In genomic region chr2:51934574-51935334, GRCm38 (mm10) we compare ENCODE assay signal across 8 mouse cellular contexts. TPM values are rescaled to one million over a fixed set of nuclear protein-coding genes. Genes with fewer than 3 reads are reported as not detected.
DNase-seq lines count a peak whose midpoint lies in the region; ATAC-seq and TF ChIP-seq lines count a peak whose summit lies in the region.

TSS of gene Rbm43 (minus strand) at chr2:51935163.

- no peaks in the 10 kb centered on the region for H3K9me3 ChIP-seq in embryonic facial prominence, embryonic 14.5 days (ENCODE audit: control insufficient read depth, low read length)
- H3K9me3 ChIP-seq in limb, embryonic 12.5 days, result no peaks in the 10 kb centered on the region
- H3K9me3 ChIP-seq in midbrain, embryonic 14.5 days (ENCODE audit: control insufficient read depth, low read length), result no peaks in the 10 kb centered on the region

- H3K4me3 ChIP-seq in bone marrow, adult 2 months (replicated peaks; ENCODE audit: control insufficient read depth, low read depth, low read length), result peak within 1 kb of the TSS; percentile 70
- peak within 1 kb of the TSS; percentile 45 for H3K4me3 ChIP-seq in embryonic facial prominence, embryonic 14.5 days (ENCODE audit: low read depth, low read length)
- H3K4me3 ChIP-seq in kidney, adult 2 months (ENCODE audit: insufficient read depth, low read depth, low read length), result peak within 1 kb of the TSS; percentile 80
- peak within 1 kb of the TSS; percentile 56 for H3K4me3 ChIP-seq in limb, embryonic 12.5 days (replicated peaks)
- H3K4me3 ChIP-seq in midbrain, embryonic 14.5 days (replicated peaks; ENCODE audit: low read depth, low read length), result peak within 1 kb of the TSS; percentile 43

- TF ChIP-seq CTCF in bone marrow, adult 2 months (IDR thresholded peaks at IDR 0.05; ENCODE audit: control insufficient read depth, insufficient read depth, low read length), result no peak
- no peak for TF ChIP-seq CTCF in kidney, adult 2 months (conservative IDR thresholded peaks at IDR 0.05; ENCODE audit: insufficient read depth, insufficient read length, low read depth, low read length)

- H3K4me2 ChIP-seq in embryonic facial prominence, embryonic 14.5 days (ENCODE audit: low read depth, low read length), result peak within 1 kb of the TSS; percentile 86
- H3K4me2 ChIP-seq in limb, embryonic 12.5 days, result peak within 1 kb of the TSS; percentile 76
- peak within 1 kb of the TSS; percentile 90 for H3K4me2 ChIP-seq in midbrain, embryonic 14.5 days (ENCODE audit: low read length)

- H3K4me1 ChIP-seq in bone marrow, adult 2 months (ENCODE audit: control insufficient read depth, insufficient read depth, low read length), result peaks cover 7% of the 10 kb centered on the region
- peaks cover 4% of the 10 kb centered on the region; the same call in 1 of the 2 replicates for H3K4me1 ChIP-seq in embryonic facial prominence, embryonic 14.5 days (ENCODE audit: control insufficient read depth, insufficient read depth, low read length)
- no peaks in the 10 kb centered on the region; the same call in 1 of the 2 replicates for H3K4me1 ChIP-seq in kidney, adult 2 months (ENCODE audit: control insufficient read depth, insufficient read depth, low read length)
- peaks cover 12% of the 10 kb centered on the region for H3K4me1 ChIP-seq in limb, embryonic 12.5 days (replicated peaks)
- no peaks in the 10 kb centered on the region for H3K4me1 ChIP-seq in midbrain, embryonic 14.5 days (ENCODE audit: control insufficient read depth, insufficient read depth, low read length)

- peak within 1 kb of the TSS; percentile 96 for H3K27ac ChIP-seq in bone marrow, adult 2 months (ENCODE audit: control insufficient read depth, insufficient read depth, low read depth, low read length, poor library complexity)
- H3K27ac ChIP-seq in embryonic facial prominence, embryonic 14.5 days (replicated peaks; ENCODE audit: low read depth, low read length), result peak within 1 kb of the TSS; percentile 70
- 0 out of 2 replicates have a peak within 1 kb of the TSS, but pooled peaks have one; percentile 24 for H3K27ac ChIP-seq in kidney, adult 2 months (ENCODE audit: insufficient read depth, low read depth, low read length)
- peak within 1 kb of the TSS; percentile 56 for H3K27ac ChIP-seq in limb, embryonic 12.5 days
- H3K27ac ChIP-seq in midbrain, embryonic 14.5 days (replicated peaks; ENCODE audit: low read depth, low read length), result no peak within 1 kb of the TSS

- under 1% methylated on average over 48 of the region's 48 CpGs for WGBS in bone marrow, adult 2 months
- WGBS in embryonic facial prominence, embryonic 14.5 days, result 2% methylated on average over 40 of the region's 48 CpGs
- WGBS in kidney, adult 2 months, result under 1% methylated on average over 48 of the region's 48 CpGs
- WGBS in limb, embryonic 12.5 days, result 1% methylated on average over 48 of the region's 48 CpGs
- WGBS in midbrain, embryonic 14.5 days, result 2% methylated on average over 48 of the region's 48 CpGs

- peak; percentile 83 for ATAC-seq in embryonic facial prominence, embryonic 14.5 days (ENCODE audit: low read depth)
- ATAC-seq in limb, embryonic 12.5 days (ENCODE audit: insufficient number of reproducible peaks, insufficient read depth, low FRiP score, low TSS enrichment, low read depth), result peak; percentile 64; the same call in 1 of the 2 replicates
- peak; percentile 79 for ATAC-seq in midbrain, embryonic 14.5 days (ENCODE audit: low FRiP score, low TSS enrichment)

- DNase-seq in A20 (ENCODE audit: low read depth, low spot score), result peak; percentile 95
- peak; percentile 87 for DNase-seq in embryonic facial prominence, embryonic 14.5 days (ENCODE audit: low spot score)
- peak; percentile 84 to 85 for DNase-seq in heart, adult 18-20 months
- peak; percentile 80 for DNase-seq in kidney, adult 2 months
- peak; percentile 85 for DNase-seq in midbrain, embryonic 14.5 days
- peak; percentile 74 to 76 for DNase-seq in spleen, adult 18-20 months

- peak; percentile 37; the same call in 1 of the 2 replicates for TF ChIP-seq POLR2A in bone marrow, adult 2 months (IDR thresholded peaks at IDR 0.05; ENCODE audit: borderline replicate concordance, control insufficient read depth, low read depth, low read length)
- no peak for TF ChIP-seq POLR2A in kidney, adult 2 months (IDR thresholded peaks at IDR 0.05; ENCODE audit: low read depth, low read length)

- no peaks in the 10 kb centered on the region for H3K27me3 ChIP-seq in embryonic facial prominence, embryonic 14.5 days (replicated peaks; ENCODE audit: control insufficient read depth, insufficient read depth, low read length)
- H3K27me3 ChIP-seq in kidney, adult 2 months (replicated peaks; ENCODE audit: control insufficient read depth, insufficient read depth, low read length), result no peaks in the 10 kb centered on the region
- peaks cover 7% of the 10 kb centered on the region; the same call in 1 of the 2 replicates for H3K27me3 ChIP-seq in limb, embryonic 12.5 days
- no peaks in the 10 kb centered on the region for H3K27me3 ChIP-seq in midbrain, embryonic 14.5 days (ENCODE audit: control insufficient read depth, insufficient read depth, low read length)

- no peaks in the 10 kb centered on the region for H3K36me3 ChIP-seq in embryonic facial prominence, embryonic 14.5 days (ENCODE audit: control insufficient read depth, insufficient read depth, low read length)
- no peaks in the 10 kb centered on the region for H3K36me3 ChIP-seq in kidney, adult 2 months (ENCODE audit: control insufficient read depth, insufficient read depth, low read length)
- no peaks in the 10 kb centered on the region for H3K36me3 ChIP-seq in limb, embryonic 12.5 days
- H3K36me3 ChIP-seq in midbrain, embryonic 14.5 days (ENCODE audit: control insufficient read depth, insufficient read depth, low read length), result no peaks in the 10 kb centered on the region

- peak within 1 kb of the TSS; percentile 57 for H3K9ac ChIP-seq in embryonic facial prominence, embryonic 14.5 days (ENCODE audit: low read depth, low read length)
- peak within 1 kb of the TSS; percentile 69 for H3K9ac ChIP-seq in limb, embryonic 12.5 days (replicated peaks)
- H3K9ac ChIP-seq in midbrain, embryonic 14.5 days (replicated peaks; ENCODE audit: low read length), result peak within 1 kb of the TSS; percentile 44

RNA-seq across cellular contexts. Expression of gene Rbm43, which starts in this region (rescaled TPM):
- polyA plus RNA-seq in bone marrow, adult 2 months (2011; ENCODE audit: insufficient read depth, insufficient read length, low replicate concordance, missing spikeins), result 20.0 and 26.1 TPM in 2 replicates
- polyA plus RNA-seq in embryonic facial prominence, embryonic 14.5 days (2014; fragmentation: Nextera tagmentation; extraction: Ambion mirVana), result 12.6 and 14.3 TPM in 2 replicates
- total RNA-seq in heart, adult 18-20 months (2021), result 1 to 10 TPM; 4.0 to 5.2 TPM
- polyA plus RNA-seq in kidney, adult 2 months (2012; rRNA removed), result 6.4 and 6.6 TPM in 2 replicates
- polyA plus RNA-seq in limb, embryonic 12.5 days (2016; fragmentation: Nextera tagmentation; extraction: Ambion mirVana), result 11.4 and 11.8 TPM in 2 replicates
- 5.3 and 6.0 TPM in 2 replicates for polyA plus RNA-seq in midbrain, embryonic 14.5 days (2014; fragmentation: Nextera tagmentation; extraction: Ambion mirVana)
